Mouse (Mus musculus): Measurements from ENCODE around the gene Gm26897. TPM values are rescaled to one million over a fixed set of nuclear protein-coding genes. Genes with fewer than 3 reads are reported as not detected.

The Gm26897 gene
- not detected for total RNA-seq (2021)
- long read RNA-seq, experiment 1, result 0 reads
- long read RNA-seq, experiment 2, result 0 reads

GRCm38 (mm10) chr5:111733851-111734250 lies at the start of gene Gm26897:
Gene Gm26897 (plus strand): TSS chr5:111733924.
- peak; percentile 18 for DNase-seq

GRCm38 (mm10) chr5:111687370-111687769 lies 46.4 kb upstream of the Gm26897 start:
- DNase-seq, result no peak
- intact Hi-C loops (cut with DNase I; ENCODE audit: low total_unique reads), result no loop called here

More at GRCm38 (mm10) chr5:111733851-111734250, at the start of gene Gm26897:
- intact Hi-C loops (cut with DNase I; ENCODE audit: low total_unique reads), result no loop called here

GRCm38 (mm10) chr5:111688584-111688983 lies 45.1 kb upstream of the Gm26897 start:
- DNase-seq, result no peak
- intact Hi-C loops (cut with DNase I; ENCODE audit: low total_unique reads), result no loop called here

GRCm38 (mm10) chr5:111697996-111698395 lies 35.7 kb upstream of the Gm26897 start:
- intact Hi-C loops (cut with DNase I; ENCODE audit: low total_unique reads), result no loop called here
- no peak for DNase-seq

GRCm38 (mm10) chr5:111699711-111700303 lies 33.9 kb upstream of the Gm26897 start:
- intact Hi-C loops (cut with DNase I; ENCODE audit: low total_unique reads), result no loop called here
- DNase-seq, result no peak

- DNase-seq, result no peak
- intact Hi-C loops (cut with DNase I; ENCODE audit: low total_unique reads), result no loop called here
Observed at GRCm38 (mm10) chr5:111701634-111702329, 31.9 kb upstream of the Gm26897 start.

GRCm38 (mm10) chr5:111703586-111703985 lies 30.1 kb upstream of the Gm26897 start:
- DNase-seq, result no peak
- intact Hi-C loops (cut with DNase I; ENCODE audit: low total_unique reads), result no loop called here

- intact Hi-C loops (cut with DNase I; ENCODE audit: low total_unique reads), result no loop called here
- DNase-seq, result no peak
Observed at GRCm38 (mm10) chr5:111704326-111704725, 29.4 kb upstream of the Gm26897 start.

- intact Hi-C loops (cut with DNase I; ENCODE audit: low total_unique reads), result no loop called here
- DNase-seq, result no peak
Observed at GRCm38 (mm10) chr5:111709195-111709901, 24.4 kb upstream of the Gm26897 start.

- intact Hi-C loops (cut with DNase I; ENCODE audit: low total_unique reads), result no loop called here
- no peak for DNase-seq
Observed at GRCm38 (mm10) chr5:111719018-111719417, 14.7 kb upstream of the Gm26897 start.

GRCm38 (mm10) chr5:111720726-111721125 lies 13.0 kb upstream of the Gm26897 start:
- intact Hi-C loops (cut with DNase I; ENCODE audit: low total_unique reads), result no loop called here
- DNase-seq, result no peak

- intact Hi-C loops (cut with DNase I; ENCODE audit: low total_unique reads), result no loop called here
- DNase-seq, result no peak
Observed at GRCm38 (mm10) chr5:111724713-111725112, 9.0 kb upstream of the Gm26897 start.

- no peak for DNase-seq
- intact Hi-C loops (cut with DNase I; ENCODE audit: low total_unique reads), result no loop called here
Observed at GRCm38 (mm10) chr5:111725195-111725920, 8.4 kb upstream of the Gm26897 start.

- intact Hi-C loops (cut with DNase I; ENCODE audit: low total_unique reads), result no loop called here
Observed at GRCm38 (mm10) chr5:111728411-111728810, 5.3 kb upstream of the Gm26897 start.

GRCm38 (mm10) chr5:111730560-111731167 lies 3.1 kb upstream of the Gm26897 start:
- no peak for DNase-seq
- intact Hi-C loops (cut with DNase I; ENCODE audit: low total_unique reads), result no loop called here

More at GRCm38 (mm10) chr5:111728411-111728810, 5.3 kb upstream of the Gm26897 start:
- no peak for DNase-seq

GRCm38 (mm10) chr5:111732194-111732593 lies 1.5 kb upstream of the Gm26897 start:
- no peak for DNase-seq
- intact Hi-C loops (cut with DNase I; ENCODE audit: low total_unique reads), result no loop called here

GRCm38 (mm10) chr5:111739480-111739879 lies 5.8 kb downstream of the Gm26897 start:
- no peak for DNase-seq
- intact Hi-C loops (cut with DNase I; ENCODE audit: low total_unique reads), result no loop called here

- DNase-seq, result no peak
- intact Hi-C loops (cut with DNase I; ENCODE audit: low total_unique reads), result no loop called here
Observed at GRCm38 (mm10) chr5:111740384-111741275, 6.9 kb downstream of the Gm26897 start.

GRCm38 (mm10) chr5:111741352-111741751 lies 7.6 kb downstream of the Gm26897 start:
- DNase-seq, result no peak
- intact Hi-C loops (cut with DNase I; ENCODE audit: low total_unique reads), result no loop called here

Measured in gastrocnemius, postnatal 14 days (tissue).